In the genomic region with DNA sequence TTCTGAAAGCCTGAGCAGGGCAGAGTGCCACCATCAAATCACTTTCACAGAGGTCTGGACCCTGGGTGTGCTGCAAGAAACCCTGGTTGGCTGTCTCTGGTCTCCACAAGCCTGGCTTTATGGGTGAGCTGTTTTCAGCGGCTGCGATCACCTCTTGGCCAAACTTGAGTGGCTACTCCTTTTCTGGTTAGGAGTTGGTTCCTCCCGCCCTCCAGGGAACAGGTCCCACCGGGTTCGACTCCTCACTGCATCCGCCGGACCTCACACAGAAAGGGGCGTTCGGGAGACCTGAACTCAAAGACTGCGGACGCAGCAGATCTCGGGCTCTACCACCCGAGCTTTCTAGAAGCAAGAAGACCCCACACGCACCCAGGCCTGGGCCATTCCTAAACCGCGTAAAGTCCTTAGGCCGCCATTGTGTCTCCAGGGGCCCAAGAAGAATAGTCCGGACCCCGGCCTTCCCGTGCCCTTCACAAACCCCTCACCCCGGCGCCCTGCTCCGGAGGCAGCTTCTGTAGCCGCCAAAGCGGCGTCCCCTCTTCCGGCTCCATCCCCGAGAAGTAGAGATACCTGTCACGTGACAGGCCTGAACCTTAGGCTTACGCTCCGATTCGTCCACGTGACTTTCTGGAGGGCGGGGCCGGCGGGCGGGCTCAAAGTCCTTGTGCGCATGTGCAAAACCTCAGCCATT, we compare ENCODE assay signal across 8 mouse cellular contexts. TPM values are rescaled to one million over a fixed set of nuclear protein-coding genes. Genes with fewer than 3 reads are reported as not detected.
DNase-seq lines count a peak whose midpoint lies in the region; ATAC-seq and TF ChIP-seq lines count a peak whose summit lies in the region.

Commd8 (minus strand) TSS at position 596 of the 691 bp plus-strand sequence.

- no peaks in the 10 kb centered on the region for H3K9me3 ChIP-seq in hindbrain, embryonic 14.5 days (ENCODE audit: control insufficient read depth, low read length)

- in situ Hi-C loops in Patski (cut with MboI; ENCODE audit: low pct_unique_long_range_greater_than_20kb): no loop called here

- H3K4me1 ChIP-seq in hindbrain, embryonic 14.5 days (replicated peaks; ENCODE audit: control insufficient read depth, insufficient read depth, low read length): peaks cover 8% of the 10 kb centered on the region

- peak; percentile 53 for DNase-seq in Patski (ENCODE audit: low read depth, low spot score)
- DNase-seq in cerebellum, postnatal 14 days: peak; percentile 96 to 97
- peak; percentile 92 to 96 for DNase-seq in frontal cortex, postnatal 25 days (ENCODE audit: low spot score in 2 of 2)
- peak; percentile 98 for DNase-seq in hindbrain, embryonic 14.5 days (ENCODE audit: low spot score)
- peak; percentile 91 to 92 for DNase-seq in layer of hippocampus, postnatal 36 days
- DNase-seq in lung, postnatal 36 days: peak; percentile 99
- DNase-seq in retina, postnatal 1 day: peak; percentile 96
- peak; percentile 93 to 97 for DNase-seq in urinary bladder, adult 18-20 months (ENCODE audit: low spot score in 2 of 2)

- CTCF ChIA-PET in Patski (lab: Charles Lee): interaction anchor here (1.3 kb wide), 1 partner anchor 9 kb away, joined by 3 read pairs; no protein-coding TSS in a partner anchor

- under 1% methylated on average over 38 of the region's 38 CpGs for WGBS in hindbrain, embryonic 14.5 days

- no peaks in the 10 kb centered on the region for H3K27me3 ChIP-seq in Patski
- H3K27me3 ChIP-seq in hindbrain, embryonic 14.5 days (ENCODE audit: control insufficient read depth, insufficient read depth, low read length): no peaks in the 10 kb centered on the region

- POLR2A ChIA-PET in Patski (lab: Charles Lee): no interaction called here

- peak within 1 kb of the TSS; percentile 70 for H3K4me2 ChIP-seq in hindbrain, embryonic 14.5 days (replicated peaks)

- peak within 1 kb of the TSS; percentile 75 for H3K9ac ChIP-seq in hindbrain, embryonic 14.5 days

- H3K36me3 ChIP-seq in hindbrain, embryonic 14.5 days (replicated peaks; ENCODE audit: control insufficient read depth, insufficient read depth): peaks cover 3% of the 10 kb centered on the region; the same call in 1 of the 2 replicates

- no peak for TF ChIP-seq CTCF in Patski (IDR thresholded peaks at IDR 0.05)

- peak; percentile 91 for ATAC-seq in Patski
- ATAC-seq in hindbrain, embryonic 14.5 days (ENCODE audit: low FRiP score): peak; percentile 94

- H3K27ac ChIP-seq in hindbrain, embryonic 14.5 days: peak within 1 kb of the TSS; percentile 69

- H3K4me3 ChIP-seq in hindbrain, embryonic 14.5 days (replicated peaks; ENCODE audit: low read length): peak within 1 kb of the TSS; percentile 70

RNA-seq across cellular contexts. Expression of gene Commd8, which starts in this region (rescaled TPM):
- polyA plus RNA-seq in Patski (2021): 100 TPM
- 146 and 158 TPM in 2 replicates for polyA plus RNA-seq in hindbrain, embryonic 14.5 days (2014; fragmentation: Nextera tagmentation; extraction: Ambion mirVana)
- 100 to 1,000 TPM; 114 to 115 TPM for total RNA-seq in layer of hippocampus, postnatal 36 days (2021)

Comparison
In these comparisons a context has a peak if more than half of its experiments do, and no peak if none do; other contexts are left out.
1. Peak in every context shown above with its lines: DNase-seq, ATAC-seq, H3K4me3 ChIP-seq and H3K27ac ChIP-seq.